Mouse (Mus musculus): ENCODE data around the gene Cdc34.

Cdc34 gene

GRCm38 (mm10) chr10:79670071-79670888, 11.7 kb upstream of the Cdc34 start:
- no peak for DNase-seq (ENCODE audit: low spot score)

GRCm38 (mm10) chr10:79671396-79672087, 10.5 kb upstream of the Cdc34 start:
- no peak for DNase-seq (ENCODE audit: low spot score)

- DNase-seq (ENCODE audit: low spot score) = no peak
Observed at GRCm38 (mm10) chr10:79672088-79672455, 9.9 kb upstream of the Cdc34 start.

DNA sequence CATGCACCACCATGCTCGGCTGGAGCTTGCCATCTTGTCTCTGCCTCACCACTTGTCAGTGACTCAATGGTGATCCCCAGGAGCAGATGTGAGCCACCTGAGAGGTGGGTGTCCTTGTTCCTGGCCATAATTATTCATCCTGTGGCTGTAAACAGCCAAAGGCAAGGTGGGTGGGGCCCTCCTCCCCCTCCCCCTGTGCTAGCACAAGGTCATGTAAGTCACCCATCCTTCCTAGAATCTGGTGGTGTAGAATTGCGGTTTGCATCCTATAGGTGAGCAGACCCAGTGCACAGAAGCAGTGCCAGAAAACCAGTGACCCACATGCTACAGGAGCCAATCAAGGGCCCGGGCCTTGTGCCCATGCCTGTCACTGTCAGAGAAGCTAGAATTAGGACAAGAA, 8.9 kb upstream of the Cdc34 start:
- no peak for DNase-seq (ENCODE audit: low spot score)

- DNase-seq (ENCODE audit: low spot score) = no peak
Observed at GRCm38 (mm10) chr10:79675346-79676035, 6.5 kb upstream of the Cdc34 start.

DNA sequence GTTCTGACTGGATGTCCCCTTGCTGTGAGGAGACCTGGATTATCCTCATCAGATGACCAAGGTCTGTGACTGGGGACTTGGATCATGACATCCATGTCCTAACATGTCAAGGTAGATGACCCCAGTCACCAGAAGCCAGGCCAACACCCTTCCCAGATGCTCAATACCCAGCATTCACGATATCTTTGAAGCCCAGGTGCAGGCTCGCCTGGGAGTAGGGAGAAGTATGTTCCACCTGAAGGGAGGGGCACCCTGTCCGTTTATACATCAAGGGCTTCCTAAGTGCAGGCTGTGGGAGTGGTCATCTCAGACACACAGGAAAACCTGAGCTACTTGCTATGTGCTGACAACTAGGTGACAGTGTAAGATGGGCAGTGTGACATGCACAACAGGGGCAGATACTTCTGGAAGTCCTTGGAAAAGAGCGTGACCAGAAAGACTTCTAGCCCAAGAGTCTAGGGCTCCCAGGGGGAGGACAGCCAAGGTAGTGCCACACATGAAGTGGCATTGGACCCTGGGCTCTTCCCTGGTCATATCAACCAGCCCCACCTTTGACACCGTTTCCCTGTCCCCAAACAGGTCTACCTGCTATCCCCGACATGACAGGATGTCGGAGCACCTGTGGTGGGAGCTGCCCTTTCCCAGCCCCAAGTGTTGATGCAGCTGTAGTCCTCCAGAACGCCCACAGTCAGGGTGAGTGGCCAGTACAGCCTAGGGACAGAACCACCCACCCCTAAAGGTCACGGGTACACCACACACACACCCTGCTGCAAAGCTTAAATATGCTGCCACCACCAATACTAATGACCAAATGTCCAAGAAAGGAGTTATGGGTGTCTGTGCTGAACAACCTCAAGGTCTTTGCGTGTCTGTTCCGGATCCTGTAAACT, 1.1 kb upstream of the Cdc34 start:
- no peak for DNase-seq (ENCODE audit: low spot score)

DNA sequence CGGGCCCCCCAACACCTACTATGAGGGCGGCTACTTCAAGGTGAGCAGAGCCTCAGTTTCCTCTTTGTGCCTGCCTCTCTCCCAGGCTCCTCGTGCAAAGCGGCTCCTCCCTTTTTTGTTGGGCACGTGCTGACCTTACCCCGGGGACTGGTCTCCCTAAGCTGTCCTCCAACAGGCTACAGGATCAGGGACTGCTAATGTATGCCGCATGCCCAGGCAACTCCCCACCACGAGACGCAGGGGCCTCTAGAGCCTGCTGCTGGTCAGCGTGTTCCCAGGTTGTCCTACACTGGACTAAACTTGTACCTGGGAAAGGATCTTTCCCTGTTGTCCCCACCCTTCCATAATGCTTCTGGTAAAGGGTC, 538 bp downstream of the Cdc34 start:
- no peak for DNase-seq (ENCODE audit: low spot score)

GRCm38 (mm10) chr10:79682916-79683582, 1.1 kb downstream of the Cdc34 start:
- DNase-seq (ENCODE audit: low spot score) = no peak

DNA sequence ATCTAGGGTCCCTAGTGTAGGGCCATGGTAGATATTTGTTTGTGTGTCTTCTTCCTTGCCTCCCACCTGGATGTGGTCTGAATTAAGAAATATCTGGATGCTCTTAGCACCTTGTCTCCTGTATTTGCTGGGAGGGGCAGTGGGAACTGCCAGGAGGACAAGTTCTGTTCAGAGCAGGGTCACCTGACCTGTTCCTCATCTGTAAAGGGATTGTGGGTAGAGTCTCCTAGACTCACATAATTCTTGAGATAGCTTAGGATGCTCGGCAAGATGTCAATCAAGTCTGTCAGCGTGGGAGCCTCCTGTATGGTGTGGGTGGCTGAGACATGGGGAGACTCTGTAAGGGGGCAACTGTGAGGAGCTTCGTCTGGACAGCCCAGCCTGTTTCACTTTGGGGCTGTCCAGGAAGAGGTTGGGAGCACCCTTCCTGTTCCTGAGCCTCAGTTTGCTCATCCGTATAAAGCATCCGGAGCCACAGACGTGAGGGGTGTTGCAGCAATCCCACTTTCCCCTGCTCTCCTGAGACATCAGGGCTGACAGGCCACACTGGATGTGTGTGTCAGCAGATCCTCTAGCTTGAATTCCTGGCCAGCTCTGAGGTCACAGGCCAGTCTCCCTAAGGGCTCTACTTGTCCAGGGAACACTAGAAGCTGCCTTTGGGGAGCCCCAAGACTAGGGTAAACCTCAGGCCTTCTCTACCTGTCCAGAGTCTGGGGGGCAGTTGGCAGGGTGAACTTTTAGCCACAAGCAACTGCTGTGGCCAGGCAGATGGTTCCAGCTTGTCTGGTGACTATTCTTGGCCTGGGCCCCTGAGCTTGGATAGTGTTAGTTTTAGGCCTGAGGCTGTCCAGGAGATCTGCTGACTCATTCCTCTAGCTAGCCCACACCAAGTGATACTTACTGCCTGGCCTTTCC, 2.0 kb downstream of the Cdc34 start:
- DNase-seq (ENCODE audit: low spot score) = no peak

- no peak for DNase-seq (ENCODE audit: low spot score)
Observed at GRCm38 (mm10) chr10:79684770-79685600, 3.0 kb downstream of the Cdc34 start.

DNA sequence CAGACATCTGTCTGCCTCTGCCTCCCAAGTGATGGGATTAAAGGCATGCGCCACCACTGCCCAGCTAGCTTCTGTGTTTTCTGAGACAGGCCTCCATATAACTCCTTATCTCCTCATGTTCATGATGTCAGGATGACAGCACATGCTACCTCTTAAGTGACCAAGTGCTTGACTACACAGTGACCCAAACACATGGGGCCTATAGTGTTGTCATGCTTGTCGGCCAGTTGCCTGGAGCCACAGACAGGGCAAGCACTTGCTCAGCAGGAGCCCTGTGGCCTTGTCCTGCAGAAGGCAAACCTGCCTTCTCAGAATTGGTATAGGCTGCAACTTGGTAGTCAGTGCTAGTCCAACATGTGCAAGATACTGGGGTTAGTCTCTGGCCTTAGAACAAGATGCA, 4.2 kb downstream of the Cdc34 start:
- no peak for DNase-seq (ENCODE audit: low spot score)

DNA sequence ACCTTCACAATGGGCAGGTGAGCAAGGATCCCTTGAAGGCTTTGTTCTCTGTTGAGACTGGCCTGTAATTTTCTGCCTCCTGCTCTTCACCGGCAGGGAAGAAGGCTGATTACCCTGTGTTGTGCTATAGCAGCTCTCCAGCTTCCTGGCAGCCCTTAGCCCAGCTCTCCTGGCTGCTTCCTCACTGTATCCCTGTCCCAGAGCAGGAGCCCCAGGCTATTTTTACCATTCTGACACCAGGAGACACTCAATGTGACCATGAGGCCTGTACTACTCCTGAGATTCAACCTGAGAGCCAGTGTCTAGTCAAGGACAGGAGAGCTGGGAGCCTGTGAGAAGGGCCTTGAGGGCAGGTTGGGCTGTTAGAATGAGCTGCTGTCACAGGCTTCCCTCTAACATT, 4.7 kb downstream of the Cdc34 start:
- DNase-seq (ENCODE audit: low spot score) = no peak

DNA sequence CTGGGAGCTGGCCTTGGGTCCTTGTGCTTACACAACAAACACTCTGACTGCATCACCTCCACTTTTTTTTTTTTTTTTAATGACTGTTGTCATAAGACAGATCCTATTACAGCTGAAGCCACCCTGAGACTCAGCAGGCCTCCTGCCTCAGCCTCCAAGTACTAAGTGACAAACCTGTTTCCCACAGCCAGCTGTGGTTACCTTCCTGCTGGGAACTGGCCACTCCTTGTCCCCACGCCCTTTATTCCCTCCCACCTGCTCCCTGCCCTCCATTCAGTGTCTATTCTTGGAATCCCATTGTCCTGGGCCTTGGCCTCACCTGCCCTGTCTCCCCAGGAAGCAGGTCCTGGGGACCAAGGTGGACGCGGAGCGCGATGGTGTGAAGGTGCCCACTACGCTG, 5.5 kb downstream of the Cdc34 start:
- DNase-seq (ENCODE audit: low spot score) = no peak

- no peak for DNase-seq (ENCODE audit: low spot score)
Observed at GRCm38 (mm10) chr10:79688720-79689119, 6.7 kb downstream of the Cdc34 start, which contains the start of gene Gzmm. Gene Gzmm, plus strand, starts transcription at chr10:79689020.

GRCm38 (mm10) chr10:79689178-79689577, 7.2 kb downstream of the Cdc34 start:
- DNase-seq (ENCODE audit: low spot score) = no peak

GRCm38 (mm10) chr10:79691986-79692548, 10.1 kb downstream of the Cdc34 start:
- DNase-seq (ENCODE audit: low spot score) = no peak

DNA sequence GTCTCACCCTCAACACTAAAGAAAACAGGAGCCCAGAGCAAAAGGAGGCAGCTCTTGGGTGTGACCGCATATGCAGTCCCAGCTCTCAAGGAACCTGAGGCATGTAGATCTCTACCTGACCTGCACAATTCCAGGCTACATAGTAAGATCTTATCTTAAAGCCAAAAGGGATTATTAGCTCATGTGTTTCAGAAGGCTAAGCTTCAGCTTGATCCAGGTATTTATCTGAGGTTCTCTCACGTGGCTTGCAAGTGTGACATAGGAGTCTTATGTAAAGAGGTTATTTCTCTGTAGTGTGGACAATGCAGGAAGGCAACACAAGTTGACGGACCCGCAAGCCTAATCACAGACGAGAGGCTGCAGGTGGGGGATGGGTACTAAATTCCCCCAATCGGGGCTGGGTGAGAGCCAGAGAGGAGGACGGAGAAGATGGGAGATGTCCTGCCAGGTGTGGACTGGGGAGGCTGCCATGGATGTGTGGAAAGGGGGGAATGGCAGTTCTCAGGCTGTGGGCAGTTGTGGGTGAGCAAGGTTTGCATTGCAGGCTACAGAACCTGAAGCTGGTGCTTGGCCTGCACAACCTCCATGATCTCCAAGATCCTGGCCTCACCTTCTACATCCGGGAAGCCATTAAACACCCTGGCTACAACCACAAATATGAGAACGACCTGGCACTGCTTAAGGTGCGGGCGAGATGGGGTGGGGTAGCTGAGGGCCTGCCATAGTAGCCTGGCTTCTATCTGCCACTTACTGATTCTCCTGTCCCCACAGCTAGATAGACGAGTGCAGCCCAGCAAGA, 11.8 kb downstream of the Cdc34 start:
- no peak for DNase-seq (ENCODE audit: low spot score)

DNA sequence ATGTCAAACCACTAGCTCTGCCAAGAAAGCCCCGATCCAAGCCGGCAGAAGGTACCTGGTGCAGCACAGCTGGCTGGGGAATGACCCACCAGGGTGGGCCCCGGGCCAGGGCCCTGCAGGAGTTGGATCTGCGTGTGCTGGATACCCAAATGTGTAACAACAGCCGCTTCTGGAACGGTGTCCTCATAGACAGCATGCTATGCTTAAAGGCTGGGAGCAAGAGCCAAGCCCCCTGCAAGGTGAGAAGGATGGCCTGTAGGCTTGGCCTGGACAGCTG, 12.3 kb downstream of the Cdc34 start:
- no peak for DNase-seq (ENCODE audit: low spot score)
